ENCODE assay signal across 16 mouse cellular contexts in genomic region chr1:170113616-170114015, GRCm38 (mm10). TPM values are rescaled to one million over a fixed set of nuclear protein-coding genes. Genes with fewer than 3 reads are reported as not detected.
"Had no signal": no experiment of that assay in that cellular context is flagged by ENCODE, and none has a peak within 500 bp of the region (broad histone marks: within the 10 kb centered on the region; RNA-seq: fewer than 3 reads in every experiment).

No protein-coding gene starts in this region.

- H3K9ac ChIP-seq: neural tube, embryonic 12.5 days; neural tube, embryonic 13.5 days; neural tube, embryonic 15.5 days had no signal

- H3K4me2 ChIP-seq: neural tube, embryonic 12.5 days; neural tube, embryonic 13.5 days; neural tube, embryonic 15.5 days had no signal

- H3K36me3 ChIP-seq: neural tube, embryonic 12.5 days; neural tube, embryonic 13.5 days; neural tube, embryonic 15.5 days had no signal

- H3K9me3 ChIP-seq: neural tube, embryonic 12.5 days; neural tube, embryonic 13.5 days; neural tube, embryonic 15.5 days had no signal

- H3K27me3 ChIP-seq: neural tube, embryonic 12.5 days; neural tube, embryonic 13.5 days; neural tube, embryonic 15.5 days had no signal

- DNase-seq: retina, postnatal 1 day; right cerebral cortex, adult 18-20 months; right cerebral cortex, postnatal 14 days; right cerebral cortex, postnatal 25 days; right cerebral cortex, postnatal 4 days; spleen, adult 18-20 months; thymus, adult 18-20 months; thymus, adult 2 months; thymus, postnatal 14 days; thymus, postnatal 25 days; thymus, postnatal 36 days; thymus, postnatal 4 days had no signal

- H3K4me3 ChIP-seq: neural tube, embryonic 12.5 days; neural tube, embryonic 13.5 days; neural tube, embryonic 15.5 days had no signal

- H3K27ac ChIP-seq: neural tube, embryonic 12.5 days; neural tube, embryonic 13.5 days; neural tube, embryonic 15.5 days had no signal

- H3K4me1 ChIP-seq: neural tube, embryonic 12.5 days; neural tube, embryonic 13.5 days; neural tube, embryonic 15.5 days had no signal

RNA-seq across cellular contexts. Expression of gene Ddr2, which starts 3.1 kb away (rescaled TPM):
- total RNA-seq: neutrophil, adult 5-6 weeks had no signal
